Mouse (Mus musculus) 3T3-L1 (cell line): ENCODE data around the gene Nyx.
"Not testable (repeated sequence)": the region's sequence is repeated elsewhere in the genome, so short reads cannot be mapped to it uniquely, and the experiment has no call there.

Experiments
- DNase-seq: peaks from one replicate; pipeline ENCODE4 v3.0.0-alpha.2; 2015; ENCODE audit warnings: low read depth, low spot score

Gene Nyx

DNA sequence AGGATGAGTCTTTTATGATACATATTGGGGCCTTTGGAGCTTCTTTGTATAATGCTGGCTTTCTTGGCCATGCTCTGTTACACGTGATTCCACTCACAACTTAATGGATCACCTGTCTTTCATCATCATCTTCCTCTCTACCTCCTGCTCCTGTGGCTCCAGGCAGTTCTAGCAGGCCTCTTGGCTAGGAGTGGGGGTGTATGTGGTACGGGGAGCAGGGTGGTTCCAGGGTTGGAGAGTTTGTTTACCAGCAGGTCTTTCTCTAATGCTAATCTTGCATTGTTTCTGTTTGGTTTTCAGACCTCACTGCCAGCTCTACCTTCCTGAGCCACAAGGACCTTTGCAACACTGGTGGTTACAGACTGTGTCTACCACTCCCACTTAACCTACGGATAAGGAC lies at the start of gene Nyx:
Nyx (plus strand) TSS at position 301 of the 400 bp plus-strand sequence.
- no peak for DNase-seq

- DNase-seq, result peak; percentile 43
These were observed 43.9 kb upstream of the Nyx start for GRCm38 (mm10) chrX:13422047-13422446.

- DNase-seq, result no peak
These were observed 34.5 kb upstream of the Nyx start for GRCm38 (mm10) chrX:13431421-13431820.

- DNase-seq, result peak; percentile 73
These were observed 29.9 kb upstream of the Nyx start for GRCm38 (mm10) chrX:13436042-13436441.

- not testable (repeated sequence) for DNase-seq
These were observed 9.4 kb upstream of the Nyx start for GRCm38 (mm10) chrX:13456544-13456943.

GRCm38 (mm10) chrX:13458766-13459165 lies 7.1 kb upstream of the Nyx start:
- DNase-seq, result no peak

- DNase-seq, result peak; percentile 85
These were observed 4.3 kb upstream of the Nyx start for GRCm38 (mm10) chrX:13461266-13462261.

- DNase-seq, result peak; percentile 81
These were observed 2.9 kb upstream of the Nyx start for GRCm38 (mm10) chrX:13462982-13463517.

DNA sequence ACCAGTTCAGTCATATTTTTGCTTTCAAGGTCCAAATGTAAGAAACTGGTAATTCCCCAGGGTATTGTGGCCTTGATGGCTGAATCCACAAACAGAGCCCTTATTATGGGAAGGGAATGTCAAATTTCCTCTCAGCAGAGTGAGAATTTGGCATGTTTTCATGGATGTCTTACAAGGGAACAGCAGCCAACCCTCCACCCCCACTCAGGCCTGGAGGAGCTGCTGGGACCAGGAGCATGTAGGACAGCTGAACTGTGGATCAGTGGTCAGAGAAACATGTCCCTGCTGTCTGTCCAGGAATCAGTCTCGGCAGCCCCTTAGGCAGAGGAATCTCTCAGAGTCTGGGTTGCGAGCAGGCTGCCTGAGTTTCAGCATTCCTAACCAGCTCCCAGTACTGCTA lies 771 bp downstream of the Nyx start:
- no peak for DNase-seq

- no peak for DNase-seq
These were observed 1.2 kb downstream of the Nyx start for GRCm38 (mm10) chrX:13467121-13467571.

- peak; percentile 85 for DNase-seq
These were observed 3.5 kb downstream of the Nyx start for GRCm38 (mm10) chrX:13469160-13470116.

DNA sequence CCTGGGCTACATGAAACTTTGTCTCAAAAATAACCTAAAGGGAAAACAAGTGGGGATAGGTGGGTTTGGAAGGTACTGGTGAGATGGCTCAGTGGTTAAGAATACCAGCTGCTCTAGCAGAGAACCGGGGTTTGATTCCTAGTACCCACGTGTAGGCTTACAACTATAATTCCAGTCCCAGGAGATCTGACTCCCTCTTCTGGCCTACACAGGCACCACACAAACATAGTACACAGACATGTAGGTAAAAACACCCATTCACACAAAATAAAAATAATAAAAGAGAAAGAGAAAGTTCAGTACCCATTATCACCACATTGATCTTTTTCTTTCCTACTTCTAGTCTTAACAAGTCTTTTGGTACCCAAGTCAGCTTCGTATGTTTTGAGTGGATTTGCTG lies 6.0 kb downstream of the Nyx start:
- no peak for DNase-seq

GRCm38 (mm10) chrX:13472751-13473225 lies 6.9 kb downstream of the Nyx start:
- peak; percentile 61 for DNase-seq

- DNase-seq, result no peak
These were observed 9.5 kb downstream of the Nyx start for GRCm38 (mm10) chrX:13475382-13475781.

- DNase-seq, result no peak
These were observed 11.7 kb downstream of the Nyx start for GRCm38 (mm10) chrX:13477596-13477995.

DNA sequence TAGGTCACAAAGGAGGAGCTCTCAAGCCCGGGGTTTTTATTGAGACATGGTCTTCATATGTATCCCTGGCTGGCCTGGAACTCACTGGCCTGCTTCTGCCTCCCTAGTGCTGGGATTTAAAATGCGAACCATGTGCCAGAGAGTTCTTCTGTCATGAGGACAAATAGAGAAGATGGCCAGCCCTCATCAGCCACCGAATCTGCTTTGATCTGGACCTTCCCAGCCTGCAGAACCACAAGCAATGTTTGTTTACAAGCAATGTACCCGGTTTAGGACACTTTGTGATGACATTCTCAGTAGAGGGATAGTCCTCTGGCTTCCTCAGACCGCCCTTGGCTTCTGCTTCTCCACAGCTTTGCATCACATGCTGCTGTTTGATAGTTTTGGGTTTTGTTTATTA lies 12.4 kb downstream of the Nyx start:
- DNase-seq, result no peak

DNA sequence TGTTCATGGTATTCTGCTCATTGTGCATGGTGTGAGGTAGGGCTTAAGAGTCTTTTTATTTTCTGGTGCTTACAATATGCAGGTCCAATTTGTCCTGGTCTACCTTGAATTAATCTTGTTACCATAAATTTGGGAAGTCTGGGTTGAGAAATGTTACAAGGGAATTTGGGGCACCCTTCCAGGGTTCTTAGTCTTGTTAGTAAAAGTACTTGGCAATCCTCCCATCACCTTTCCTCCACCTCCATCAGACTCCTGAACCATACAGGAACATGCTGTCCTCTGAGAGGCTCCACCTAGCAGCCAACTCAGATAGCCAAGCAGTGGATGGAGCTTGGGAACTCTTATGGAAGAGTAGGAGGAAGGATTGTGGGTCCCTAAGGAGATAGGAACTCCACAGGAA lies 13.7 kb downstream of the Nyx start:
- DNase-seq, result no peak

DNA sequence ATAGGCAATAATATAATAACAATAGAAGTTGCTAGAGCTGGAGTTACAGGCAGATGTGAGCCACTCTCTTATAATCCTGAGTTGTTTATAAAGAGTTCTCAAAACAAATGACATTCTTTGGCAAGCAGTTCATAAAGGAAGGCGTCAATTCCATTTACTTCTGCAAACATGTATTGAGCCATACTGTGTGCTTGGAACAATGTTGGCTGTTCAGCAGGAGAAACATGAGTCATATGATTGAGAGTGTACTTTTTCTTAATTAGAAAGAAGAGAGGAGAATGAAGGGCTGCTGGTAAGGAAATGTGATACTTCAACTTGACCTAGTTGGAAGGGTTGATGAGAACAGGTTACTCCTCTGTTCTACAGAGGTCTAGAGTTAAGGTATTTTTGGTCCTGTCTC lies 16.7 kb downstream of the Nyx start:
- DNase-seq, result peak; percentile 60

DNA sequence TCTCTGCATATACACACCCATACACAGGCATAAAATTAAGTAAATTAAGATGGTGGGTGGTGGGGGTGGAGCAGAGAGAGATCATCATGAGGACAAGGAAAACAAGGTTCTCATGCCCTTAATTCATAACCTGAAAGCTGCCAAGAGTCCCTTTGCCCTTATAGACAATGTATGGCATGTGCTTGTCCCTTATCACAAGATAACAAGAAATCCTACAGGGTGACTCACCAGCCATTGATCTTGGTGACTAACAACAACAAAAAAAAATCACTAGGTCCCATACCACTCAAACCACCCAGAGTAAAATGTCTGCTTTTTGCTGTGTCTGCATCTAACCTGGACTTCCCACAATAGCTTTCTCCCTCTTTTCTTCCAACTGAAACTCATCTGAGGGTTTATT lies 18.5 kb downstream of the Nyx start:
- DNase-seq, result peak; percentile 38

DNA sequence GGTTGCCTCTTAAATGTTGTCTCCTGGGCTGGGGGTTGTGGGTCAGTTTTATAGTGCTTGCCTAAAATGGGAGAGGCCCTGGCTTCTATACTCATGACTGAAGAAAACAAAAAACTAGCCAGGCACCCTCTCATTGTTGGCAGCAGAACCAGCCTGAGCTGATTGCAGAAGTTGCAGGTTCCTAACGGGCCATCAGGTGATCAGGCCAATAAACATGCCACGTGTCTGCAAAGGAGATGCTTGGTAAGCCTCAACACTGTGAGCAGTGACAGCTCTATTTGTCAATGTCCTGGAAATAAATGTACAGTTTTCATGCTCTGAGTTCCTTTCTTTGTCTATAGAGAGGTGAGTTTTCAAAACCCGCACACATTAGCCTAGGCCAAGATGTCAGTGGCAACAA lies 23.1 kb downstream of the Nyx start:
- no peak for DNase-seq

- no peak for DNase-seq
These were observed 23.9 kb downstream of the Nyx start for GRCm38 (mm10) chrX:13489761-13490160.

DNA sequence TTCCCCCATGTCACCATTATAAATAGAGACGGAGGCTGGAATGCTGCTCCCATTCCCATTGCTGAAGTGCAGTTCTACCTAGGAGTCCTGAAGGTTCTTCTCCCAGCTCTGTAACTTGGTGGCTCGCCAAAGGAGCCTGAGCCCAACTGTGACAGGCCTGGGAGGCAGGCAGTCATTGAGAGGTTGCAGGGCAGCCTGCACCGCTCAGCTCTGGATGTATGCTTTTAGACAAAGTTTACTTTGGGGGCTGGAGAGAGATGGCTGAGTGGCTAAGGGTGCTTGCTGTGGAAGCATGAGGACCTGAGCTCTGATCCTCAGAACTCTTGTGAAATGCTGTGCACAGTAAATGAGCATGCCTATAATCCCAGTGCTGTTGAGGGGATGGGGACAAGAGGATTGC lies 25.0 kb downstream of the Nyx start:
- no peak for DNase-seq
